In genomic region chr17:65724254-65724653, GRCm38 (mm10) we compare ENCODE assay signal across 9 mouse cellular contexts. TPM values are rescaled to one million over a fixed set of nuclear protein-coding genes. Genes with fewer than 3 reads are reported as not detected.
DNase-seq lines count a peak whose midpoint lies in the region; ATAC-seq lines count a peak whose summit lies in the region.
"Had no signal": no experiment of that assay in that cellular context is flagged by ENCODE, and none has a peak within 500 bp of the region (broad histone marks: within the 10 kb centered on the region; RNA-seq: fewer than 3 reads in every experiment).

No protein-coding gene starts in this region.

- ATAC-seq in megakaryocyte progenitor cell, adult 5-6 weeks (replicated peaks; ENCODE audit: poor library complexity) = peak; percentile 90
- ATAC-seq: Patski had no signal

- peak; percentile 30 to 54 for DNase-seq in heart, adult 9 months (ENCODE audit: low spot score in 2 of 2)
- DNase-seq in heart, postnatal 4 days = no peak
- peak; percentile 8 for DNase-seq in T-cell, adult 2 months (ENCODE audit: low spot score)
- DNase-seq in kidney, postnatal 10 days = peak; percentile 57
- DNase-seq in thymus, postnatal 4 days = peak; percentile 51
- no peak for DNase-seq in embryo, embryonic 10 days (ENCODE audit: low spot score)
- DNase-seq in layer of hippocampus, adult 11-12 months (ENCODE audit: low spot score) = no peak

RNA-seq across cellular contexts. Expression of gene Rab31, which starts 48.3 kb away (rescaled TPM):
- 10 to 100 TPM; 39.7 to 42.5 TPM for total RNA-seq in heart, postnatal 4 days (2021)
- 44.3 and 46.2 TPM in 2 replicates for total RNA-seq in megakaryocyte progenitor cell, adult 5-6 weeks (2015)
- 73.3 and 75.1 TPM in 2 replicates for total RNA-seq in megakaryocyte progenitor cell, adult 5-6 weeks (2017)

RNA-seq across cellular contexts. Expression of gene Ppp4r1, which starts 58.1 kb away (rescaled TPM):
- 10 to 100 TPM; 79.8 to 83.0 TPM for total RNA-seq in heart, postnatal 4 days (2021)
- total RNA-seq in megakaryocyte progenitor cell, adult 5-6 weeks (2015) = 39.9 and 44.5 TPM in 2 replicates
- 48.1 and 65.4 TPM in 2 replicates for total RNA-seq in megakaryocyte progenitor cell, adult 5-6 weeks (2017)

Comparison
In these comparisons a context has a peak if more than half of its experiments do, and no peak if none do; other contexts are left out.
1. DNase-seq: peak in heart, adult 9 months (2 of 2), T-cell, adult 2 months (single experiment), kidney, postnatal 10 days (single experiment) and thymus, postnatal 4 days (single experiment); none in heart, postnatal 4 days (single experiment), embryo, embryonic 10 days (single experiment) and layer of hippocampus, adult 11-12 months (single experiment).